Mouse (Mus musculus) myocyte (in vitro differentiated cells): Measurements from ENCODE around the gene Tmppe. TPM values are rescaled to one million over a fixed set of nuclear protein-coding genes. Genes with fewer than 3 reads are reported as not detected.

Source experiments
- H3K27me3 ChIP-seq: one replicate; pipeline ENCODE4 v1.6.1; 2011; ENCODE audit not compliant: control insufficient read depth, insufficient read depth, insufficient read length
- H3K36me3 ChIP-seq: one replicate; pipeline ENCODE4 v1.6.1; 2011; ENCODE audit not compliant: control insufficient read depth, insufficient read depth
- H3K4me2 ChIP-seq: one replicate; pipeline ENCODE4 v1.6.1; 2011; ENCODE audit warnings: low read depth, control low read depth
- H3K4me3 ChIP-seq: one replicate; pipeline ENCODE4 v1.5.1; 2011; ENCODE audit warnings: mild to moderate bottlenecking, control low read depth, moderate library complexity
- H3K79me2 ChIP-seq: one replicate; pipeline ENCODE4 v1.6.1; 2011; ENCODE audit not compliant: control insufficient read depth, insufficient read depth
- H3ac ChIP-seq: one replicate; pipeline ENCODE4 v1.6.1; 2011; ENCODE audit not compliant: control insufficient read depth, insufficient read length
- CEBPB ChIP-seq: IDR thresholded peaks from 2 replicates; pipeline ENCODE4 v1.6.1; 2011; ENCODE audit warnings: mild to moderate bottlenecking, moderate library complexity; ENCODE audit not compliant: poor library complexity, insufficient read depth, severe bottlenecking
- E2F4 ChIP-seq: IDR thresholded peaks from one replicate; pipeline ENCODE4 v1.6.1; 2011; ENCODE audit warnings: mild to moderate bottlenecking, control low read depth, moderate library complexity; ENCODE audit not compliant: insufficient read depth
- MAX ChIP-seq: IDR thresholded peaks from one replicate; pipeline ENCODE4 v1.6.1; 2011; ENCODE audit warnings: low read depth, mild to moderate bottlenecking, control low read depth
- MYOD1 ChIP-seq, 3 experiments: IDR thresholded peaks; one replicate each; pipeline ENCODE4 v1.6.1; 2011; ENCODE audit warnings: control low read depth in 2 of 3, low read depth in 2 of 3, mild to moderate bottlenecking in 2 of 3, moderate library complexity in 1 of 3; ENCODE audit not compliant: insufficient read length in 2 of 3, control insufficient read depth in 1 of 3
- MYOG ChIP-seq, 3 experiments: IDR thresholded peaks; one replicate each; pipeline ENCODE4 v1.6.1; 2011; ENCODE audit warnings: control low read depth in 2 of 3, low read depth in 2 of 3, mild to moderate bottlenecking in 2 of 3; ENCODE audit not compliant: insufficient read length in 2 of 3, control insufficient read depth in 1 of 3, insufficient read depth in 1 of 3
- POLR2A ChIP-seq: IDR thresholded peaks from one replicate; pipeline ENCODE4 v1.6.1; 2011; ENCODE audit warnings: low read depth, mild to moderate bottlenecking, control low read depth, moderate library complexity; ENCODE audit not compliant: insufficient read length
- POLR2AphosphoS2 ChIP-seq: IDR thresholded peaks from one replicate; pipeline ENCODE4 v1.6.1; 2011; ENCODE audit warnings: low read depth, control low read depth; ENCODE audit not compliant: insufficient read length
- REST ChIP-seq: IDR thresholded peaks from one replicate; pipeline ENCODE4 v1.6.1; 2011; ENCODE audit warnings: mild to moderate bottlenecking, control low read depth, moderate library complexity; ENCODE audit not compliant: insufficient read depth, insufficient read length
- SRF ChIP-seq: IDR thresholded peaks from one replicate; pipeline ENCODE4 v1.6.1; 2011; ENCODE audit warnings: low read depth; ENCODE audit not compliant: control insufficient read depth, insufficient read length
- TCF12 ChIP-seq: IDR thresholded peaks from one replicate; pipeline ENCODE4 v1.6.1; 2011; ENCODE audit warnings: mild to moderate bottlenecking, control low read depth; ENCODE audit not compliant: poor library complexity, insufficient read depth, severe bottlenecking
- TCF3 ChIP-seq: IDR thresholded peaks from one replicate; pipeline ENCODE4 v1.6.1; 2011; ENCODE audit warnings: low read depth, control low read depth; ENCODE audit not compliant: insufficient read length
- USF1 ChIP-seq: IDR thresholded peaks from one replicate; pipeline ENCODE4 v1.6.1; 2011; ENCODE audit warnings: low read depth, mild to moderate bottlenecking, control low read depth, moderate library complexity
- polyA plus RNA-seq: library from polyadenylated mRNA; unstranded; fragments of >200 nt; fragmentation: generic; extraction: Trizol; gene quantifications from one replicate; pipeline ENCODE4 v1.2.1, GENCODE M21; 2012; ENCODE audit warnings: missing spikeins

The Tmppe gene
- polyA plus RNA-seq, 1 experiment, result 1.7 TPM

DNA sequence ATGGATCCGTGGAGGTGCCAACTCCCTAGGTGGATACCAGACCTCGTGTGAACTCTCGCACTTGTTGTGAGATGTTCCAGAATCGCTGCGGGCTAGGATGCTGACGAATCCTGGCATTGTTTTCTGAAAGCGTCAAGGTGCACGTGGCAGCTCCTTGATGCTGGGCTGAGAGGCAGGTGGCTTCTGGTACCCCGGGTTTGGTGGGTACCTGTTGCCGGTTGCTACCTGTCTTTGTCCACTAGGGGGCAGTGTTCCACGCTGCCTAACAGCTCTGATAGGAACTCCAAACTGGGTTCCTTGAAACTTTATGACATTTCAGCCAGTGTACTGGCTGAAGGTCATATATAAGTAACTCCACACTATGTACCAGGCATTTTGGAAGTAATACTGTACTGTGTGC lies 14.8 kb downstream of the Tmppe start:
- no peaks in the 10 kb centered on the region for H3K36me3 ChIP-seq

DNA sequence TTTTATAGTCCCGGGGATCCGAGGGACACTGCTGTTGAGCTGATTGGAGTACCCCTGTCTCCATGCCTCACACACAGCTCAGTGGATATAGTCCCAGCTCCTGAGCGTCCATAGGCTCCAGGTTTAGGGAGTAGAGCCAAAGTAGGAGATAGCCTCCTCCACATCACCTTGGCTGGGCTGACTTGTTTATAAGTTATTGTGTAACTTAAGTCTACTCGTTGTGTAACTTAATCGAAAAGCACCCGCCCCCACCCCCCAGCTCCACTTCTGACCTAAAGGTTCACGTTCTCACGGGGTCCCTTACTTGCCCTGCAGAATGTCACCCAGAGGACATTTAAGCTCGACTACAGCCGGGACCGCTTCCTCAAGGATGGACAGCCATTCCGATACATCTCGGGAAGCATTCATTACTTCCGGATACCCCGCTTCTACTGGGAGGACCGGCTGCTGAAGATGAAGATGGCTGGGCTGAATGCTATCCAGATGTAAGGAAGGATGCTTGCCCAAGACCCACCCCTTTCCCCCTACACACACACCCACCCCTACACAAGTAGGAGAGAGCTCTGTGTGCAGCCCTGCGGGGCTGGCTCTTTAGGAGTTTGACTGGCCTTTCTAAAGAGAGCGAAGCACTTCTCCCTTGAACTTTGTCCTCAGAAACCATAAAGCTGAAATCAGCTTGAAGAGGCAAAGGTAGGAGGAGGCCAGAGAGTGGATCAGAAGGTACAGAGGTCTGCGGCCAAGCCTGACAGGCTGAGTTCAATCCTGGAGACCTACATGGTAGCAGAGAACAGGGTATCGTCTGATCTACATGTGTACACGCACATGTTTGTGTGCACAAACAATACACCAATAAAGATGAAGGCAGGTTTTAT lies 16.0 kb downstream of the Tmppe start:
- no peak overlapping the region for H3K4me2 ChIP-seq
- H3ac ChIP-seq, result no peak overlapping the region
- no peak for TF ChIP-seq MAX
- no peak for TF ChIP-seq CEBPB
- TF ChIP-seq POLR2AphosphoS2, result no peak
- TF ChIP-seq USF1, result no peak
- H3K4me3 ChIP-seq, result no peak overlapping the region
- H3K27me3 ChIP-seq, result no peaks in the 10 kb centered on the region
- H3K36me3 ChIP-seq, result no peaks in the 10 kb centered on the region
- no peaks in the 10 kb centered on the region for H3K79me2 ChIP-seq

More for the DNA sequence above, 14.8 kb downstream of the Tmppe start:
- Histone ChIP-seq H3ac (no peak overlapping the region), H3K79me2 (no peaks in the 10 kb centered on the region), H3K4me3 (no peak overlapping the region), H3K27me3 (no peaks in the 10 kb centered on the region), H3K4me2 (no peak overlapping the region)
- TF ChIP-seq REST, result no peak
- no peak for TF ChIP-seq E2F4
- TF ChIP-seq USF1, result no peak
- TF ChIP-seq MYOD1 (IDR thresholded peaks at IDR 0.05; ENCODE audit: control insufficient read depth in 1 of 3, insufficient read length in 2 of 3, low read depth in 2 of 3), result no peak
- no peak for TF ChIP-seq MAX
- no peak for TF ChIP-seq POLR2A
- TF ChIP-seq TCF12, result no peak
- TF ChIP-seq MYOG (IDR thresholded peaks at IDR 0.05; ENCODE audit: control insufficient read depth in 1 of 3, insufficient read depth in 1 of 3, insufficient read length in 2 of 3, low read depth in 2 of 3), result no peak
- no peak for TF ChIP-seq TCF3

DNA sequence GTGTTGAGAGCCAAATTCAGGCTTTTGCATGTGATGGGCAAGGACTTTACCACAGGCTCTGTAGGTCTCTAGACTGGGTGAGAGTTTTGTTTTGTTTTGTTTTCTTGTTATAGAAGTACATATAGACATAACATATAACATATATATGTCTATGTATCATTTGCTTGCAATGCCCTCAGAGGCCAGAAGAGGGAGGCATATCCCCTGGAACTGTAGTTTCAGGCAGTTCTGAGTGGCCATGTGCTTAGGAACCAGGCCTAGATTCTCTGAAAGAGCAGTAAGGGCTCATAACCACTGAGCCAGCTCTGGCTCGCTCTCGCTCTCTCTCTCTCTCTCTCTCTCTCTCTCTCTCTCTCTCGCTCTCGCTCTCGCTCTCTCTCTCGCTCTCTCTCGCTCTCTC lies 17.3 kb downstream of the Tmppe start:
- TF ChIP-seq TCF12 (no peak), REST (no peak), SRF (no peak), POLR2AphosphoS2 (no peak), MAX (no peak), E2F4 (no peak), TCF3 (no peak), MYOD1 (IDR thresholded peaks at IDR 0.05; ENCODE audit: control insufficient read depth in 1 of 3, insufficient read length in 2 of 3, low read depth in 2 of 3) (no peak), CEBPB (no peak)
- Histone ChIP-seq H3K36me3 (no peaks in the 10 kb centered on the region), H3ac (no peak overlapping the region), H3K27me3 (no peaks in the 10 kb centered on the region), H3K79me2 (no peaks in the 10 kb centered on the region), H3K4me2 (no peak overlapping the region), H3K4me3 (no peak overlapping the region)

DNA sequence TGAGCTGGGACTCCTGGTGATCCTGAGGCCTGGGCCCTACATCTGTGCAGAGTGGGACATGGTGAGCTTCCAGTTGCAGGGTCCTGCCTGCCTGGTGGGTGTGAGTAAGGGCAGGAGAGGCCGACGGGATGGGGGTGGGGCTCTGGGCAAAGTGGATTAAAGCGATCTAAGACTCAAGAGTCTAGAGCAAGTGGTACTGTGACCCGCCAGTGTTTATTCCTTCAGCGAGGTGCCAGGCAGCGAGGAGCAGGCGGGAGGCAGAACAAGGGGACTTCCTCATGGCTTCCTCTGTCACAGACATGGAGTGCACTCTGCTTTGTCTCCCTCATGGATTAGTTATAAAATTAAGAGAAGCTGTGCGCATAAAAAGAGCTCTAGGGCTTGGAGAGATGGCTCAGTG lies 19.5 kb downstream of the Tmppe start:
- no peak overlapping the region for H3K4me3 ChIP-seq
- no peak overlapping the region for H3ac ChIP-seq

DNA sequence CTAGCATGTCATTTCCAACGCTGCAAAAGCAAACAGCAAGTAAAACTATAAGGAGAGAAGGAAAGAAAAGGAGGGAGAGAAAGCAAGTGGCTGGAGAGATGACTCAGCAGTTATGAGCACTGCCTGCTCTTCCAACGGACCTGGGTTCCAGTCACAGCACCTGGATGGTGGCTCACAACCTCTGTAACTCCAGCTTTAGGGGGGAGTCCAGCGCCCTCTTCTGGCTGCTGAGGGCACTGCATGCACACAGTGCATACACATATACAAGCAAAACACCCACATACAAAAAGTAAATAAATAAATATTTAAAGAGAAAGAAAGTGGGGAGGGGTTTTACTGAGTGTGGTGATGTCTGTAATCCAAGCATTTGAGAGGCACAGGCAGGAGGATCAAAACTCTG lies 20.1 kb downstream of the Tmppe start:
- Histone ChIP-seq H3K4me2 (no peak overlapping the region), H3K4me3 (no peak overlapping the region), H3K27me3 (no peaks in the 10 kb centered on the region), H3K36me3 (no peaks in the 10 kb centered on the region), H3K79me2 (no peaks in the 10 kb centered on the region), H3ac (no peak overlapping the region)
- TF ChIP-seq MAX (no peak), MYOD1 (IDR thresholded peaks at IDR 0.05; ENCODE audit: control insufficient read depth in 1 of 3, insufficient read length in 2 of 3, low read depth in 2 of 3) (no peak), E2F4 (no peak), SRF (no peak), CEBPB (no peak), USF1 (no peak), REST (no peak), TCF12 (no peak), TCF3 (no peak), MYOG (IDR thresholded peaks at IDR 0.05; ENCODE audit: control insufficient read depth in 1 of 3, insufficient read depth in 1 of 3, insufficient read length in 2 of 3, low read depth in 2 of 3) (no peak), POLR2AphosphoS2 (no peak)

More for the DNA sequence above, 19.5 kb downstream of the Tmppe start:
- no peaks in the 10 kb centered on the region for H3K36me3 ChIP-seq
- H3K4me2 ChIP-seq, result no peak overlapping the region
- TF ChIP-seq SRF (no peak), POLR2A (no peak), CEBPB (no peak), MYOD1 (IDR thresholded peaks at IDR 0.05; ENCODE audit: control insufficient read depth in 1 of 3, insufficient read length in 2 of 3, low read depth in 2 of 3) (no peak), USF1 (no peak), E2F4 (no peak), TCF12 (no peak), MYOG (IDR thresholded peaks at IDR 0.05; ENCODE audit: control insufficient read depth in 1 of 3, insufficient read depth in 1 of 3, insufficient read length in 2 of 3, low read depth in 2 of 3) (no peak), TCF3 (no peak)
- H3K79me2 ChIP-seq, result no peaks in the 10 kb centered on the region
- no peaks in the 10 kb centered on the region for H3K27me3 ChIP-seq
